Mouse (Mus musculus): ENCODE data around the gene Pcsk5.

GRCm38 (mm10) chr19:17471861-17472260 lies 365.6 kb downstream of the Pcsk5 start:
- TF ChIP-seq CTCF (IDR thresholded peaks at IDR 0.05; ENCODE audit: extremely low read depth, insufficient read depth, low read length) = no peak
- no peak for TF ChIP-seq POLR2A (IDR thresholded peaks at IDR 0.05; ENCODE audit: extremely low read depth, insufficient read depth, low read length)

Measured in cortical plate, adult 2 months (tissue).